In genomic region chr15:89532026-89532923, GRCm38 (mm10) we compare ENCODE assay signal across 8 mouse cellular contexts. TPM values are rescaled to one million over a fixed set of nuclear protein-coding genes. Genes with fewer than 3 reads are reported as not detected.
DNase-seq lines count a peak whose midpoint lies in the region; TF ChIP-seq lines count a peak whose summit lies in the region.

No protein-coding gene starts in this region.

- TF ChIP-seq CTCF in left cerebral cortex, adult 2 months (IDR thresholded peaks at IDR 0.05) = no peak
- no peak for TF ChIP-seq CTCF in olfactory bulb, adult 2 months (IDR thresholded peaks at IDR 0.05; ENCODE audit: insufficient read depth, low read depth, low read length)

- H3K4me1 ChIP-seq in olfactory bulb, adult 2 months (ENCODE audit: control insufficient read depth, insufficient read depth, low read length) = peaks cover 28% of the 10 kb centered on the region

- H3K4me3 ChIP-seq in left cerebral cortex, adult 2 months = peak overlapping the region; percentile 51
- peak overlapping the region; percentile 93 for H3K4me3 ChIP-seq in olfactory bulb, adult 2 months (ENCODE audit: insufficient read depth, low read depth, low read length)

- DNase-seq in adrenal gland, postnatal 36 days = peak; percentile 22 to 37
- no peak for DNase-seq in adrenal gland, adult 2 months
- peak; percentile 49 for DNase-seq in cerebellum, adult 8-10 months
- peak; percentile 83 to 92 for DNase-seq in frontal cortex, adult 2 months (ENCODE audit: extremely low spot score in 1 of 2, low spot score in 1 of 2)
- DNase-seq in left cerebral cortex, adult 2 months (ENCODE audit: extremely low spot score in 1 of 2, low spot score in 2 of 2) = peak; percentile 88
- no peak for DNase-seq in gastrocnemius, adult 8-10 months (ENCODE audit: low spot score in 2 of 2)
- no peak for DNase-seq in gastrocnemius, postnatal 14 days

- intact Hi-C loops in left cerebral cortex, adult 2 months (cut with DNase I) = loop anchor here (5.0 kb wide), 1 partner anchor 35 kb away; the partner anchor contains the start of gene Shank3
- intact Hi-C loops in gastrocnemius, postnatal 14 days (cut with DNase I; ENCODE audit: low total_unique reads) = no loop called here

- peak; percentile 40 for TF ChIP-seq POLR2A in olfactory bulb, adult 2 months (IDR thresholded peaks at IDR 0.05; ENCODE audit: insufficient read depth, low read depth, low read length)

- peak overlapping the region; percentile 93 for H3K27ac ChIP-seq in left cerebral cortex, adult 2 months
- H3K27ac ChIP-seq in olfactory bulb, adult 2 months (ENCODE audit: insufficient read depth, low read depth, low read length) = peak overlapping the region; percentile 98

- WGBS in olfactory bulb, adult 2 months = 27% methylated on average over 29 of the region's 29 CpGs

RNA-seq across cellular contexts. Expression of gene Shank3, which starts 32.9 kb away (rescaled TPM):
- 10 to 100 TPM; 30.7 to 51.0 TPM for total RNA-seq in adrenal gland, postnatal 36 days (2021)
- 10 to 100 TPM; 32.7 to 36.9 TPM for total RNA-seq in adrenal gland, adult 2 months (2021)
- polyA plus RNA-seq in adrenal gland, adult 2 months (2012; rRNA removed) = 50.9 and 64.1 TPM in 2 replicates
- polyA plus RNA-seq in frontal cortex, adult 2 months (2012; rRNA removed) = 76.4 and 84.0 TPM in 2 replicates
- total RNA-seq in left cerebral cortex, adult 2 months (2021) = 100 to 1,000 TPM; 222 to 239 TPM
- not detected in 2 replicates for polyA plus RNA-seq in olfactory bulb, adult 2 months (2012; ENCODE audit: insufficient read depth, insufficient read length, low replicate concordance, missing spikeins)
- total RNA-seq in gastrocnemius, adult 8-10 months (2022) = 10 to 100 TPM in 2 of 4 experiments, 1 to 10 TPM in 2; 5.9 to 11.7 (median 8.8) TPM
- total RNA-seq in gastrocnemius, postnatal 14 days (2021) = 10 to 100 TPM; 15.2 to 25.8 TPM

RNA-seq across cellular contexts. Expression of gene Acr, which starts 35.9 kb away (rescaled TPM):
- total RNA-seq in adrenal gland, postnatal 36 days (2021) = not detected
- under 1 TPM in 1 of 2 experiments, not detected in 1; 0.26 TPM for total RNA-seq in adrenal gland, adult 2 months (2021)
- 1.3 and 1.5 TPM in 2 replicates for polyA plus RNA-seq in adrenal gland, adult 2 months (2012; rRNA removed)
- 4.2 TPM in 2 replicates for polyA plus RNA-seq in frontal cortex, adult 2 months (2012; rRNA removed)
- total RNA-seq in left cerebral cortex, adult 2 months (2021) = 1 to 10 TPM in 1 of 2 experiments, under 1 TPM in 1; 0.58 to 1.7 TPM
- polyA plus RNA-seq in olfactory bulb, adult 2 months (2012; ENCODE audit: insufficient read depth, insufficient read length, low replicate concordance, missing spikeins) = not detected in 2 replicates
- under 1 TPM in 1 of 4 experiments, not detected in 3; 0.51 TPM for total RNA-seq in gastrocnemius, adult 8-10 months (2022)
- under 1 TPM; 0.14 to 0.16 TPM for total RNA-seq in gastrocnemius, postnatal 14 days (2021)

RNA-seq across cellular contexts. Expression of gene Arsa, which starts 55.0 kb away (rescaled TPM):
- 10 to 100 TPM; 20.7 to 22.4 TPM for total RNA-seq in adrenal gland, postnatal 36 days (2021)
- 10 to 100 TPM; 16.6 to 24.5 TPM for total RNA-seq in adrenal gland, adult 2 months (2021)
- polyA plus RNA-seq in adrenal gland, adult 2 months (2012; rRNA removed) = 57.6 and 67.8 TPM in 2 replicates
- polyA plus RNA-seq in frontal cortex, adult 2 months (2012; rRNA removed) = 29.6 and 34.9 TPM in 2 replicates
- 10 to 100 TPM; 32.0 to 33.0 TPM for total RNA-seq in left cerebral cortex, adult 2 months (2021)
- polyA plus RNA-seq in olfactory bulb, adult 2 months (2012; ENCODE audit: insufficient read depth, insufficient read length, low replicate concordance, missing spikeins) = not detected in 2 replicates
- 1 to 10 TPM; 1.7 to 3.9 (median 2.8) TPM for total RNA-seq in gastrocnemius, adult 8-10 months (2022)
- total RNA-seq in gastrocnemius, postnatal 14 days (2021) = 1 to 10 TPM; 7.2 to 7.4 TPM

RNA-seq across cellular contexts. Expression of gene Rabl2, which starts 59.4 kb away (rescaled TPM):
- total RNA-seq in adrenal gland, postnatal 36 days (2021) = 10 to 100 TPM in 1 of 2 experiments, 1 to 10 TPM in 1; 8.4 to 10.9 TPM
- total RNA-seq in adrenal gland, adult 2 months (2021) = 10 to 100 TPM in 1 of 2 experiments, 1 to 10 TPM in 1; 8.6 to 10.3 TPM
- 6.4 and 7.2 TPM in 2 replicates for polyA plus RNA-seq in adrenal gland, adult 2 months (2012; rRNA removed)
- polyA plus RNA-seq in frontal cortex, adult 2 months (2012; rRNA removed) = 74.5 and 82.6 TPM in 2 replicates
- 10 to 100 TPM; 35.7 to 44.6 TPM for total RNA-seq in left cerebral cortex, adult 2 months (2021)
- polyA plus RNA-seq in olfactory bulb, adult 2 months (2012; ENCODE audit: insufficient read depth, insufficient read length, low replicate concordance, missing spikeins) = not detected in 2 replicates
- 1 to 10 TPM; 2.2 to 3.0 (median 2.6) TPM for total RNA-seq in gastrocnemius, adult 8-10 months (2022)
- 1 to 10 TPM; 3.7 to 4.3 TPM for total RNA-seq in gastrocnemius, postnatal 14 days (2021)

Comparison
In these comparisons a context has a peak if more than half of its experiments do, and no peak if none do; other contexts are left out.
1. DNase-seq: peak in adrenal gland, postnatal 36 days (2 of 2), cerebellum, adult 8-10 months (single experiment), frontal cortex, adult 2 months (2 of 2) and left cerebral cortex, adult 2 months (2 of 2); none in adrenal gland, adult 2 months (single experiment), gastrocnemius, adult 8-10 months (0 of 2) and gastrocnemius, postnatal 14 days (single experiment).
2. RNA of gene Shank3, which starts 32.9 kb away (total RNA-seq): 222 to 239 TPM in left cerebral cortex, adult 2 months; 30.7 to 51.0 TPM in adrenal gland, postnatal 36 days, 32.7 to 36.9 TPM in adrenal gland, adult 2 months, 15.2 to 25.8 TPM in gastrocnemius, postnatal 14 days and 5.9 to 11.7 TPM in gastrocnemius, adult 8-10 months; every median in the first group is over 4 times any median in the second.